Mouse (Mus musculus) midbrain, embryonic 13.5 days (tissue): ENCODE data around the gene Gm20532. TPM values are rescaled to one million over a fixed set of nuclear protein-coding genes. Genes with fewer than 3 reads are reported as not detected.

ENCODE experiments used
- ATAC-seq: fragments of 200-750 bp; cut with Nextera tagmentation; 2 replicates; pipeline ENCODE4 v1.8.0; 2017; ENCODE audit warnings: mild to moderate bottlenecking, moderate TSS enrichment, moderate library complexity
- H3K27ac ChIP-seq: fragments of 300-500 bp; sonication (generic); 2 replicates; pipeline ENCODE4 v1.5.1; 2015; ENCODE audit warnings: inconsistent platforms, mild to moderate bottlenecking, moderate library complexity
- H3K27me3 ChIP-seq: fragments of 300-500 bp; sonication (generic); 2 replicates; pipeline ENCODE4 v1.6.1; 2015; ENCODE audit warnings: mild to moderate bottlenecking, inconsistent platforms
- H3K36me3 ChIP-seq: fragments of 300-500 bp; sonication (generic); 2 replicates; pipeline ENCODE4 v1.6.1; 2015; ENCODE audit warnings: mild to moderate bottlenecking, inconsistent platforms
- H3K4me1 ChIP-seq: fragments of 300-500 bp; sonication (generic); replicated peaks from 2 replicates; pipeline ENCODE4 v1.6.1; 2015; ENCODE audit warnings: inconsistent platforms
- H3K4me2 ChIP-seq: fragments of 300-500 bp; sonication (generic); replicated peaks from 2 replicates; pipeline ENCODE4 v1.6.1; 2015; ENCODE audit warnings: moderate library complexity, mild to moderate bottlenecking, inconsistent platforms
- H3K4me3 ChIP-seq: fragments of 300-500 bp; sonication (generic); replicated peaks from 2 replicates; pipeline ENCODE4 v1.5.1; 2015; ENCODE audit warnings: mild to moderate bottlenecking, inconsistent platforms
- H3K9ac ChIP-seq: fragments of 300-500 bp; sonication (generic); replicated peaks from 2 replicates; pipeline ENCODE4 v1.6.1; 2015; ENCODE audit warnings: mild to moderate bottlenecking, inconsistent platforms
- H3K9me3 ChIP-seq: fragments of 300-500 bp; sonication (generic); 2 replicates; pipeline ENCODE4 v1.6.1; 2016; ENCODE audit warnings: mild to moderate bottlenecking, inconsistent platforms
- WGBS: fragments of 180-500 bp; shearing (Covaris S2); methylation state at CpG from one replicate; pipeline ENCODE4 v1.1.7; 2015; 5-methylcytosine and 5-hydroxymethylcytosine counted together
- polyA plus RNA-seq: library from polyadenylated mRNA; unstranded; fragments of >200 nt; fragmentation: Nextera tagmentation; extraction: Ambion mirVana; gene quantifications from 2 replicates; pipeline ENCODE4 v1.2.1, GENCODE M21; 2015

Gene Gm20532
- polyA plus RNA-seq: not detected in 2 replicates

DNA sequence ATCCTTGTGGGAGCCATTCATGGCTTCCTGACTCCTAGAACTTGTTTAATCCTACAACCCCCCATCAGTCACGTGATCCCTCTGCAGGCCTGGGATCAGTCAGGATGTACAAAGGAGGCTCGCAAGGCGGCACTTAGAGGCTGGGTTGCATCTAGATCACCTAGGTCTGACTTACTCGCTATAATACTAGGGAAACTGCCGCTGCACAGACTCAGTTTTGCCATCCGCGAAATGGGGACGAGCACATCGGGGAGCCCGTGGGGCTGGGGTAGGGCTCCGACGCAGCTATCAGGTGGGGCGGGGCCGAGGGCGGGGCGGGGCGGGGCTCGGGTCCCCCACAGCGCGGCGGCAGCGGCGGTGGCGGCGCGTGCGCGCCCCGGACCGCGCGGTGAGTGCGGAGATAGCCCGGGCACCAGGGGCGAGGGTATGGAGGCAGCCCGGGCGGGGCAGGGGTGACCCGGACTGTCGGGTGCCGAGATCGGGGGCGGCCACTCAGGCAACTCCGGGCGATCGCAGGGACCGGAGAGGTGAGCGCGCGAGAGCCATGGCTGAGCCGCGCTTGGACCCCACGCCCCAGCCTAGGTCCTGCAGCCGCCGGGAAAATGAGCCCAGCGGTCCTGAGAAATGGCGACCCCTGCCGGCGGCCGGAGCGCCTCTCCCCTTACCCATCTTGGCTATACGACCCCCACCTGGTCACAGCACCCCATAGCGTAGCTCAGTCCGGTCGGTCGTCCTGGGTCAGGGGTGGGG, at the start of gene Gm20532:
Gene Gm20532 (plus strand): TSS at position 346 of the 750 bp plus-strand sequence.
- H3K9ac ChIP-seq: peak within 1 kb of the TSS; percentile 71
- H3K9me3 ChIP-seq: no peaks in the 10 kb centered on the region
- 1% methylated on average over 64 of the region's 65 CpGs for WGBS
- H3K27ac ChIP-seq: peak within 1 kb of the TSS; percentile 1; the same call in 1 of the 2 replicates
- H3K4me2 ChIP-seq: peak within 1 kb of the TSS; percentile 75
- no peaks in the 10 kb centered on the region for H3K36me3 ChIP-seq
- no peaks in the 10 kb centered on the region for H3K27me3 ChIP-seq
- peak; percentile 85 for ATAC-seq
- peak within 1 kb of the TSS; percentile 53 for H3K4me3 ChIP-seq
- H3K4me1 ChIP-seq: peaks cover 14% of the 10 kb centered on the region

DNA sequence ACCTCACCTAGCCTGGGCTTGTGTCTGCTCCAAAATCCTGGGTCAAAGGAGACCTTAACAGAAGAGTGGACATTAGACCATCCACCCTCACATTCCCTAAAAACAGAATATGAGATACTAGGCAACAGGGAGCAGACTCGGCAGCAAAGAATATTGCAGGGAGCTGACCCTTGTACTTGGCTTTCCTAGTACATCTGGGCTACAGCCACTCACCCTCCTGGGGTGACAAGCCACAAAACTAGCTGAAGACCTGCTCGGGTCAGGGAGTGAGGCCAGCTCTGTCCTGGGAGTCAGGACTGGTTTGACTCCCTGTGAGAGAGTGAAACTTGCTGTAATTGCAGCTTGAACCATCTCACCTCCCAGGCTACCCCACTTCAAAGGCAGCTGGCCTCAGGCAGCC, 46.9 kb upstream of the Gm20532 start:
- no peak for ATAC-seq
- WGBS: 78% methylated on average over 2 of the region's 2 CpGs
- H3K4me1 ChIP-seq: peaks cover 35% of the 10 kb centered on the region

DNA sequence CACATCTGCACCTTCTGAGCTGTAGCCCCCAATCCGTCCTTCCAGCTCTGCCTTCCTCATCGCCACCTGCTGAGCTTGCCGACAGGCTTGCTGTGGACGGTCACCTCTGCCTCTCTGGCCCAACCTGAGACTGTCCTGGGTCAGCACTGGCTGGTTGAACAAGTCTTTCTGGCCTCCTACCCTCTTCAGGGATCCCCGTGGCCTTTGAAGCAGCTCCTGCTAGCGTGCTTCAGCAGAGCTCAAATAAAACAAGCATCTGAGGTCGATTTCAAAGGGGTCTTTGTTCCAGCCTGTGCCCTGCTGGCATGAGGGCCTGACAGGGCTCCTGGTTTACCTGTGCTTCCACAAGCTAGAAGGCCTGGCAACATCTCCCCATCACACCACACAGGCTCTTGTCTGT, 45.7 kb upstream of the Gm20532 start:
- no peaks in the 10 kb centered on the region for H3K27me3 ChIP-seq
- H3K9ac ChIP-seq: no peak overlapping the region; the same call in 1 of the 2 replicates
- H3K4me1 ChIP-seq: peaks cover 23% of the 10 kb centered on the region
- H3K27ac ChIP-seq: 0 out of 2 replicates have a peak overlapping the region, but pooled peaks have one; percentile 15
- no peaks in the 10 kb centered on the region for H3K36me3 ChIP-seq
- no peak for ATAC-seq
- 23% methylated on average over 7 of the region's 7 CpGs for WGBS
- H3K4me3 ChIP-seq: no peak overlapping the region
- no peaks in the 10 kb centered on the region for H3K9me3 ChIP-seq
- no peak overlapping the region for H3K4me2 ChIP-seq

More for the DNA sequence above, 46.9 kb upstream of the Gm20532 start:
- H3K9me3 ChIP-seq: no peaks in the 10 kb centered on the region
- no peaks in the 10 kb centered on the region for H3K36me3 ChIP-seq
- H3K27ac ChIP-seq: no peak overlapping the region
- no peak overlapping the region for H3K4me2 ChIP-seq
- no peak overlapping the region for H3K4me3 ChIP-seq
- H3K27me3 ChIP-seq: no peaks in the 10 kb centered on the region
- no peak overlapping the region for H3K9ac ChIP-seq

DNA sequence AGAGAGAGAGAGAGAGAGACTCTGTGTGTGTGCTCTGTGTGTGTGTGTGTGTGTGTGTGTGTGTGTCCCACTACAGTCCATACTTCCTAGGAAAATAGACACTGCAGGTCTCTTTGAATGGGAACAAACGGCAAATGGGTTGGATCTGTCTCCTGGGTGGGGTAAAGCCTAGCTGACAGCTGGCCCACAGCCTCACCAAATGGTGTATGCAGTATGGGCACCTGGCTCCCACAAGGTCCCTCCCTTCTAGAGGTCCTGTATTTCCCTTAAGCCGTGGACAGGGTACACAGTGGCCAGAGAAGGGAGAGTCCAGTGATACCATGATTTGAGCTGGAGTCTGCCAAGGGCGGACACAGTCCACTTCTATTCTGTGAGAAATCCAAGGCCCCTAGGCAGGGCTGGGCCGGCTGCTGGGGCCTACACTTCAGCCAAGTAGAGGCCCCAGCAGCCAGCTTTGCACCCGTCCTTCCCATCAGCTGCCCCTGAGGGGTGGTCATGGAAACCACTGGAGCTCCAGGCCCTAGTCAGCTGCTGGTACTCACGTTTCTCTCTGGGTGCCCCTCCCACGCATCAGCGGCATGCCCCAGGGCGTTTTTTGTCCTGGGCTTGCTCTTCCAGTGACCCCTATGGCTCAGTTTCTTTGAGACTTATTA, 45.1 kb upstream of the Gm20532 start:
- Histone ChIP-seq H3K9me3 (no peaks in the 10 kb centered on the region), H3K9ac (no peak overlapping the region), H3K4me1 (peaks cover 17% of the 10 kb centered on the region), H3K36me3 (no peaks in the 10 kb centered on the region), H3K4me3 (no peak overlapping the region), H3K4me2 (no peak overlapping the region), H3K27me3 (no peaks in the 10 kb centered on the region), H3K27ac (peak overlapping the region; percentile 15; the same call in 1 of the 2 replicates)
- 30% methylated on average over 9 of the region's 9 CpGs for WGBS
- peak; percentile 49 for ATAC-seq

DNA sequence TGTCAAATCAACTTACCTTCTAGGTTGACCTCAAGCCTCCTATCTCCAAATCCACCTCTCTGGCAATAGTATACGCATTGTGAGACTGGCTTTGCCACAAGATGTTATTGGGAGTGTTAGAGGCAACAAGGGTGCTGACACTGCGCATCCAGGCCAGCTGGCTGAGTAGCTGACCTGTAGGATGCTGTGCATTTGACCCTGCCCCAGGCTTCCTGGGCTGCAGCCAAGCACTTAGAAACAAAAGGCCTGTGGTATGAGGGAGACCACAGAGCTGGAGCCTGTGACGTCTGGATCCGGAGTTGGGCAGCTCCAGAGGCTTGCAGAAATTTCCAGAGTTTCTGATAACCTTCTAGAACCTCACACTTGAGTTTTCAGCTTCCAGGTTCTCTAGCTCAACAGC, 43.3 kb upstream of the Gm20532 start:
- WGBS: 79% methylated on average over 4 of the region's 4 CpGs
- H3K27ac ChIP-seq: no peak overlapping the region

DNA sequence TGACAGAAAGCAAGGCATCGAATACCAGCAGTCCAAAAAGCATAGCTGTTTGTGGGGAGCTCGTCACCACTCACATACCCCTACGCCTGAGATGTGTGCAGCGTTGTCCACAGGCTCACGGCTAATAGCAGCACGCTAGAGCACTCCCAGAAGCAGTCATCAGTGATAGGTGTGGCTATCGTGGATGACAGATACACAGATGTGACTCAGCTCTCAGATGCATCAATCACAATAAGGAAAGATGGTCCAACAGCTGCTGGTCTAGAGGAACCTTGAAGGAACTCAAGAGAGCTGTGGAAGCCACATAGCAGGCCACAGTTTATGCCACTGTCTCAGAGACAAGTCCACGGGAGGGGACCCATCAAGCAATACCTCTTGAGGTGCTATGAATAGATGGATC, 42.7 kb upstream of the Gm20532 start:
- ATAC-seq: no peak
- Histone ChIP-seq H3K36me3 (no peaks in the 10 kb centered on the region), H3K4me1 (peaks cover 28% of the 10 kb centered on the region), H3K4me3 (no peak overlapping the region), H3K9ac (no peak overlapping the region), H3K27ac (no peak overlapping the region), H3K27me3 (no peaks in the 10 kb centered on the region), H3K9me3 (no peaks in the 10 kb centered on the region), H3K4me2 (no peak overlapping the region)
- WGBS: 87% methylated on average over 8 of the region's 8 CpGs

More for the DNA sequence above, 43.3 kb upstream of the Gm20532 start:
- H3K36me3 ChIP-seq: no peaks in the 10 kb centered on the region
- H3K9me3 ChIP-seq: no peaks in the 10 kb centered on the region
- peaks cover 28% of the 10 kb centered on the region for H3K4me1 ChIP-seq
- ATAC-seq: no peak
- no peak overlapping the region for H3K9ac ChIP-seq
- H3K4me3 ChIP-seq: no peak overlapping the region
- no peaks in the 10 kb centered on the region for H3K27me3 ChIP-seq
- no peak overlapping the region for H3K4me2 ChIP-seq

DNA sequence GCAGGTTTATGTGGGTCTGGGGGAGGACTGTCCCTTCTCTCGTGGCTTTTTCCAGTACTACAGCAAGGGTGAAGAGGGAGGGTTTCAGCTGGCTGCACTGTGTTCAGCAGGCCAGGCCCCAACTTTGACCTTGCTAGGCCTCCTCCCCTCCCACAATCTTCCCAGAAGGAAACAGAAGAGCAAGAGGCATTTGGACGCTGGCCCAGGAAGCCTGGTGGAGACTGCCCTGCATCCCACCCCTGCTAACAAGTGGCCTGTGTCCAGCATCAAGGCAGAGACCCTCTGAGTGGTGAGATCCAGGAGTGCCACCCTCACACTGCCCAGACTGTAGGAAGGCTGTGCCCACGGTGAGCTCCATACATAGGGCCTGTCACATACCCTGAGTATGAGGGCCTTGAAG, 42.2 kb upstream of the Gm20532 start:
- no peak overlapping the region for H3K9ac ChIP-seq
- H3K27me3 ChIP-seq: no peaks in the 10 kb centered on the region
- H3K9me3 ChIP-seq: no peaks in the 10 kb centered on the region
- H3K4me3 ChIP-seq: no peak overlapping the region
- H3K27ac ChIP-seq: no peak overlapping the region
- no peak overlapping the region for H3K4me2 ChIP-seq
- 73% methylated on average over 3 of the region's 3 CpGs for WGBS
- ATAC-seq: no peak
- no peaks in the 10 kb centered on the region for H3K36me3 ChIP-seq
- H3K4me1 ChIP-seq: peaks cover 28% of the 10 kb centered on the region

DNA sequence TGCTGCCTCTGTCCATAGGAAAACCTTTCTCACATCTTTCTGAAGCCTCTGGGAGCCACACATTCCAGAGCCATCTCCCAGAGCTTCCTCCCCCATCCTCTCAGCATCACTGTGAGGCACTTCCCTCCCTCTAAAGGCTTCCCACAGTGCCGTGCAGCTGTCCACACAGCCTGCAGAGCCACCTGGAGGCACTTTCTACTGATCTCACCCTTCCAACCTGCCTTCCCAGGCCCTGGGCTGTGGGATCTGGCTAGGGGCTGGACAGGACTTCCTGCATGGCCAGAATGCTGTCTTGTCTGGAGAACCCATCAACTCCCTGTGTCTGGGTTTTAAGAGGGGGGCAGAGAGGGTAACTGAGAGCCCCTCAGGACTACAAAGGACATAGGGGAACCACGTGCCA, 39.0 kb upstream of the Gm20532 start:
- peaks cover 17% of the 10 kb centered on the region; the same call in 1 of the 2 replicates for H3K4me1 ChIP-seq
- H3K4me3 ChIP-seq: no peak overlapping the region
- no peaks in the 10 kb centered on the region for H3K27me3 ChIP-seq
- no peak for ATAC-seq
- 39% methylated on average over 2 of the region's 2 CpGs for WGBS
- H3K36me3 ChIP-seq: no peaks in the 10 kb centered on the region
- no peak overlapping the region for H3K4me2 ChIP-seq
- H3K9ac ChIP-seq: no peak overlapping the region
- H3K27ac ChIP-seq: no peak overlapping the region
- no peaks in the 10 kb centered on the region for H3K9me3 ChIP-seq

DNA sequence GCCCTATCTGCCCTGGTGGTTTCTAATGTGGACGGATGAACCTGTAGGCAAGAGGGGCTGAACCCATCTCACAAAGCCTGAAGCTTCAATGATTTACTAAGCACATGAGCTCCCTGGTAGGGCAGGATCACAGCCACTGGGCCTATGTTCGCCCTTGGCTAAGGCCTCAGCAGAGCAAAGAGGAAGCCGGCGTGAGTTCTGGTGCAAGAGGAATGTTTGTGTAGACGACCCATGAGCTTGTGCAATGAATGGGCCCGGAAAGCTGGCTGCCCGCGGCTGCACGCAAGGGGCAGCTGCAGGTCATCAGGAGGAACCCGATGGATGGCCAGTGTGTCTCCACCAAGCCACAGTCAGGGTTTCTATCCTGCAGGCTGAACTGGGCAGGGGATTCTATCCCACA, 36.6 kb upstream of the Gm20532 start:
- no peak overlapping the region for H3K4me2 ChIP-seq
- WGBS: 86% methylated on average over 10 of the region's 10 CpGs
- no peaks in the 10 kb centered on the region for H3K27me3 ChIP-seq
- no peaks in the 10 kb centered on the region for H3K9me3 ChIP-seq
- no peaks in the 10 kb centered on the region for H3K36me3 ChIP-seq
- H3K27ac ChIP-seq: no peak overlapping the region
- no peak overlapping the region for H3K9ac ChIP-seq
- H3K4me1 ChIP-seq: peaks cover 17% of the 10 kb centered on the region; the same call in 1 of the 2 replicates
- no peak overlapping the region for H3K4me3 ChIP-seq
- no peak for ATAC-seq

DNA sequence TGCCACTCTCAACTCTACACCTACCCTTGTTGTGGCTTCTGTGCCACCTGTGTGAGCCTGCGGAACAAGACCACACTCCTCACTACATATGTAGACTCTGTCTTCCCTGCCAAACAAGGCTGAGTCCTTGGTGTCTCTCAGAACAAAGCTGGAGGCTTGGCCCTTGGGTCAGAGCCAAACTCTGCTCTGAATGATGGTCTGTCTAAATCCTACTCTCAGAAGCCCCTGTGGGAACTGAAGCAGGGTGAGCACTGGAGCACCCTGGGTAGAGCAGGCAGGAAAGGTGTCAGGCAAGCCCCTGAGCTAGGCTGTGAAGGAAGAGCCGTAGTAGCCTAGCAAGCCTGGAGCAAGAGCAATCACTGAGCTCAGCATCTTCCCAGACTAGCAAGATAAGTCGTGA, 36.2 kb upstream of the Gm20532 start:
- no peaks in the 10 kb centered on the region for H3K9me3 ChIP-seq
- no peak overlapping the region for H3K27ac ChIP-seq
- H3K4me2 ChIP-seq: no peak overlapping the region
- no peaks in the 10 kb centered on the region for H3K27me3 ChIP-seq
- no peaks in the 10 kb centered on the region for H3K36me3 ChIP-seq
- WGBS: 79% methylated on average over 3 of the region's 3 CpGs
- no peak overlapping the region for H3K4me3 ChIP-seq
- H3K9ac ChIP-seq: no peak overlapping the region
- peaks cover 17% of the 10 kb centered on the region; the same call in 1 of the 2 replicates for H3K4me1 ChIP-seq
- no peak for ATAC-seq

DNA sequence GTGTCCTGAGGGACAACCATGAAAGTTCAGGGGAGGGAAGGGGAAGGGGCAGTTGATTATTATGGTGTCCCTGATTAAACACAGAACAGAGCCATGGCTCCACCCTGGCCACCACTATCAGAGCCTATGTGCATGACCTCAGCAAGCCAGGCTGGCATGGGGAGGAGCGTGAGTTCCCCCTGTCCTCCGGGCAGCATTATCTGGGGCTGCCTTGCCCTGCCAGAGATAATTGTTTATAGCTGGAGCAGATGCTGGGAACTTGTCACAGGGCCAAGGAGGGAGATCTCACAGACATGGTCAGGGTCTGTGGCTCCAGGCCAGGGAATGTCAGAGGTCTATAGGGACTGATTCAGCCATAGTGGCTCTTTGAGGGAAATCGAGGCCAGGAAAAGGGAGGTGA, 35.7 kb upstream of the Gm20532 start:
- no peak overlapping the region for H3K4me3 ChIP-seq
- no peak for ATAC-seq
- no peaks in the 10 kb centered on the region for H3K27me3 ChIP-seq
- WGBS: 89% methylated on average over 3 of the region's 3 CpGs
- no peak overlapping the region for H3K9ac ChIP-seq
- H3K4me1 ChIP-seq: peaks cover 17% of the 10 kb centered on the region; the same call in 1 of the 2 replicates
- H3K36me3 ChIP-seq: no peaks in the 10 kb centered on the region
- no peaks in the 10 kb centered on the region for H3K9me3 ChIP-seq
- no peak overlapping the region for H3K4me2 ChIP-seq
- no peak overlapping the region for H3K27ac ChIP-seq

DNA sequence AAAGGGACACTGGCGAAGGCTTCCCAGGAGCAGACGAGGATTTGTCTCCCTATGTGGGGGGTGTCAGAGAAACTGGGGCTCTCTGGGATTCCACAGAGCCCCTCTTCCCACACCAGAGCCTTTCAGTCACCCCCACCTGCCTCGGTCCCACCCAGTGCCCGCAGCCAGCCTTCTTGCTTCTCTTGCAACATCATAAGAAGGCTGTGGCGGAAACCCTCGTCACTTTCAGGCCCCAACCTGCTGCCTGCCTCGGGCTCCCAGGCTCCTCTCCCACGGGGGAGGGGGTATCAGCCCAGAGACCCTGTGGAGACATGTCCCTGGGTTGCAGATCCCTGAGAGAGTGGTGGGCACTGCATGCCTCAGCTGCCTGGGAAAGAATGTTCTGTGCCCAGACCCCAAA, 35.0 kb upstream of the Gm20532 start:
- no peak overlapping the region for H3K4me2 ChIP-seq
- no peak for ATAC-seq
- H3K27ac ChIP-seq: no peak overlapping the region
- no peaks in the 10 kb centered on the region for H3K36me3 ChIP-seq
- no peak overlapping the region for H3K9ac ChIP-seq
- 72% methylated on average over 8 of the region's 8 CpGs for WGBS
- no peaks in the 10 kb centered on the region for H3K9me3 ChIP-seq
- H3K4me1 ChIP-seq: peaks cover 17% of the 10 kb centered on the region; the same call in 1 of the 2 replicates
- H3K27me3 ChIP-seq: no peaks in the 10 kb centered on the region
- no peak overlapping the region for H3K4me3 ChIP-seq
